Mouse (Mus musculus) ovary, postnatal 36 days (tissue): ENCODE data around the gene Olfr138.

Experiments
- DNase-seq: peaks from one replicate; pipeline ENCODE4 v3.0.0; 2022; ENCODE audit warnings: low spot score, mixed read lengths

Olfr138 gene

DNA sequence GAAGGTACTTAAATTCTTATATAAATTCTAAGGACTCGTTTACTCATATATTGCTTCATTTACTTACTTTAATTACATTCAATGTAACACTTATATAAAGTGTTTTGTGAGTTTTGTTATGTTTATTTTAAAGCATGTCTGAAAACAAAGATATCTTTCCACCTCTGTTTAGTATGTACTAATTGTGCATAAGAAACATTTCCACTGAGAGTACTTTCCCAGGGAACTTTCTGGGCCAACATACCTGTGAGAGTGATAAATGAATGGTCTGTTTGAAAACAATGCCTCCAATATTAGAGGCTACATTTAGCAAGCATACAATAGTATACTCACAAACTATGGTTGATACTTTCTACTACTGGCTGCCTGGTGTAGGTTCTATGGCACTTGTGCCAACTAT lies at the start of gene Olfr138:
Gene Olfr138, plus strand, starts transcription at position 301 of the 400 bp plus-strand sequence.
- DNase-seq: no peak

DNA sequence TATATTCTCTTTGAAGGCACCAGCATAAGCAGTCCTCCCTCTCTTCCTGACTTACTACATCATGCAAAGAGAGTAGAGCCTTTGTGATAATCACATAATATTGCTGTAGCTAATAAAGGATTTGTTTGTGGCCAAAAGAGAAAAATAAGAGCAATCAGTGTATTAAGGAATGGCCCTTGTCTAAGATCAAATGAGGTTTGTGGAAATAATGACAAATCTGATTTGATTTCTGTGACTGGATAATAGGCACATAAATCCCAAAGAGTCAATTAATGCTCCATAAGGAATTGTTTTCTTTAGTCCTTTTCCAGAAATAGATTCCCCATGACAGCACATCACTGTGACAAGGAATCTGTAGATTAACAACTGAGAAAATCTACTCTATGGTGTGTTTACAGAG lies 46.6 kb downstream of the Olfr138 start, which contains the start of gene Olfr137:
Gene Olfr137, minus strand, starts transcription at position 101 of the 400 bp plus-strand sequence.
- no peak for DNase-seq
